Mouse (Mus musculus) ES-E14 (cell line): ENCODE measurements around the gene Usp7.

ENCODE experiments used
- CHD2 ChIP-seq: IDR thresholded peaks from 2 replicates; pipeline ENCODE4 v1.6.1; 2014; ENCODE audit warnings: mild to moderate bottlenecking, low read depth, low read length, inconsistent platforms
- ZC3H11A ChIP-seq: IDR thresholded peaks from 2 replicates; pipeline ENCODE4 v1.6.1; 2012; ENCODE audit warnings: low read depth, mild to moderate bottlenecking, inconsistent platforms, low read length, borderline replicate concordance
- ZNF384 ChIP-seq: IDR thresholded peaks from 2 replicates; pipeline ENCODE4 v1.6.1; 2012; ENCODE audit warnings: low read depth, low read length, inconsistent platforms

DNA sequence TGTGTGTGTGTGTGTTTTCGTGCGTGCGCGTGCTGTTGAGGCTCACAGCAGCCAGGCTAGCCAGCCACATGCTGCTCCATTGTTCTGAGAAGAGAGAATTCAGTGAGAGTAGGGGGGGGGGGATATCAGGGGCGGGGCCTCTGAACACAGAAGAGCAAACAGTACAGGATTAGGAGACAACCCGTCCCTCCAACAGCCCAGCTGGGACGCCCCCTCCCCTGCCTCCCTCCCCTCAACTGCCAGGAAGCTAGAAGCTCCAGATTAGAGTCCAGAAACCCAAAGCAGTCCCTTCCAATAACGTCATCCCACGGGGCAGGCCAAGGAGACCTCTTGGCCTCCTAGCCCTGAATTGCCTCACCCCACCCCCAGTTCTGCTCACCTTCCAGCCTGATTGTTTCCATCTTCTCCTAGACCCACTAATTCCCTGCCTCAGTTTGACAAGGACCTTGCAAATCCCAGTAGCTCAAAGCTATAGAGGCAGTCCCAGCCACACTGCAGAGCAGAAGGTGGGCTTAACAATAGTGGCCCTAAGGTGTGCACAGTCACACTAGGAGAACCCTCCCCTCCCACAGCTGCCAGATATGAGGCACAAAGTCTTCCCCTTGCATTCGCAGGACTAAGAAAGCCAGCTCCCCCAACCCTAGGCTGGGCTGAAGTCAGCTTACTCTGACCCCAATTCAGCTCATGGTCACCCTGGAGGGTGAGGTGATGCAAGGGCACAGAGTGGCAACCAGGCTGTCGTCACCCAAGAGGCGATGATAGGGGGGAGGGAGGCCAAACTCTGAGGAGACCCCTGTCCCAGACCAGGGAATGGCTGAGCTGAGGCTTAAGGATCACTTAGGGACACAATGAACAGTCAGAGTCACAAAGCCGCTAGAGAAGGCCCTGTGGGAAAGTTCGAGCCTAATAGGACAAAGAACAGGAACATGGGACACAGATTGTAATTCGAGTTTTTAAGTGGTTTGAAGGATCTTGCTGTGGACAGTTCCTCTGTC is 121.8 kb downstream of the Usp7 start:
- TF ChIP-seq ZC3H11A (no peak), CHD2 (no peak), ZNF384 (no peak)
